Mouse (Mus musculus): ENCODE results near the gene Lrp2.

- TF ChIP-seq EP300 (IDR thresholded peaks at IDR 0.05) (no peak), CTCF (IDR thresholded peaks at IDR 0.05) (no peak)
These were observed 67.6 kb downstream of the Lrp2 start for GRCm38 (mm10) chr2:69518307-69518706.
